Mouse (Mus musculus): ENCODE results near the gene Frmd4b.

The Frmd4b gene

DNA sequence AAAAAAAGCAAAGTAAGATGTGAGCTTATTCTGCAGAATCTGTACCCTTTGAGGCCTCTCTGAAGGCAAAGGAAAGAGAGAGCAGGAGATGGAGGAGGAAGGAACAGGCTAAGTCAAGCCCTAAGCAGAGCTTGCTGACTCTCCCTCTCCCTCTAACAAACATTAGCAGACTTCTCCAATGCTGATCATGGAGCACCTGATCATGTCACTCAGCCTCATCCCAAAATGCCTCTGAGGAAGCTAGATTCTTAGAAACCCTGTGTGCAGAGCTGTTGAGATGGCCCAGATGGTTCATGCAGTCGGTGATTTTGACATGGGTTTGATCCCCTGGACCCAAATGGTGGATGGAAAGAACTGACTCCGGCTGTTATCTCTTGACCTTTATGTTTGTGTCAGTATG, 350.2 kb downstream of the Frmd4b start:
- in situ Hi-C loops (cut with MboI, MseI) = loop anchor here (5.0 to 25.0 kb wide), 2 partner anchors 150 to 470 kb away; no protein-coding TSS in a partner anchor

DNA sequence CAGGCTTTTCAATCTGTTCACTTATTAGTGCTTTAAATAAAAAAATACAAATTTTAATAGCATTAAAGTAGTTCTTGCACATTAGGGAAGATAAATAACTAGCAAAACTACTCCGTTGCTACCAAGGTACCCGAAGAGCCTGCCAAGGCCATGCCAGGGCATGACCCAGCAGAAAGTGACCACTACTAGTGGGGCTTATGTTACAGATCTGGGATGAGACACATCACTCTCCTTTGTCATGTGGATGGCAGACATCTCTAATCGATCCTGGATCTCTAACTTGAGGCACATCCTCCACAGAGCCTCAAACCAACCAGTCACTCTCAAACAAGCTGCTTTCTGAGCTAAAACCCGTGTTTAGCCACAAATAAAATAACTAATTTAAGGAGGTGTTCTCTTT, 350.7 kb downstream of the Frmd4b start:
- in situ Hi-C loops (cut with MboI, MseI) = loop anchor here (5.0 to 25.0 kb wide), 2 partner anchors 151 to 471 kb away; no protein-coding TSS in a partner anchor

DNA sequence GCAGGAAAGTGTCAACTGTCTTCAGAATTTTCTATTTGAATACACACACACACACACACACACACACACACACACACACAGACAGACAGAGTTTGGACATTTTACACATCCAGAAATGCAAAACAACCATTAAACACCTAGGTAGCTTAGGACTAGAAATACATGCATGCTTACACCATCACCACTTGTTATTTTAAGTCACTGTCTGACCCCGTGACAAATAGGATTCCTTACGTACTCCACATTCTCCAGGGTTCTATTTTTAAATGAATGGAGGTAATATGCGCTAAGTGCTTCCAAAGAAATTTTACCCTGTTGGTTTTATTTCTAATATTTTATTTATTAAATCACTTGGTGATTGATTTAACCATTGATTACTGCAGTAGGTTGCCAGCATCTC, 351.6 kb downstream of the Frmd4b start:
- in situ Hi-C loops (cut with MboI, MseI) = loop anchor here (5.0 to 25.0 kb wide), 2 partner anchors 152 to 472 kb away; no protein-coding TSS in a partner anchor

DNA sequence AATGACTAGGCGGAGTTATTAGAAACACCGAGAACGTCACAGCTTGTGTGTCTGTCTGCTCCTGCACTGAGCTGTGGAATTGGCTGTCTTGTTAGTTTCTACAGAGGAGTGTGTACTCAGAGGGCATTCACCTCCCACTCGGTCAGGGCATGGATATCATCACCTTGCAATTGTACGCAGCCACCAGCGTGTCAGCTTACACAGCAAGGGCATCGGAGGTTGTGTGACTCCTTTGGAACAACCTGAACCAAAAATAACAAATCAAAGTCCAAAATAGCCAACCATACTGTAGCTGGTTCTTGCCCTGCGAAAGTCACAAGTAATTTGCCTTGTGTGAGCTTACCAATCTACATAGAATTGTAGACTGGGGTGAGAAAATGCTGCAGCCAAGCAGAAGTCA, 352.1 kb downstream of the Frmd4b start:
- in situ Hi-C loops (cut with MboI, MseI) = loop anchor here (5.0 to 25.0 kb wide), 2 partner anchors 152 to 472 kb away; no protein-coding TSS in a partner anchor

DNA sequence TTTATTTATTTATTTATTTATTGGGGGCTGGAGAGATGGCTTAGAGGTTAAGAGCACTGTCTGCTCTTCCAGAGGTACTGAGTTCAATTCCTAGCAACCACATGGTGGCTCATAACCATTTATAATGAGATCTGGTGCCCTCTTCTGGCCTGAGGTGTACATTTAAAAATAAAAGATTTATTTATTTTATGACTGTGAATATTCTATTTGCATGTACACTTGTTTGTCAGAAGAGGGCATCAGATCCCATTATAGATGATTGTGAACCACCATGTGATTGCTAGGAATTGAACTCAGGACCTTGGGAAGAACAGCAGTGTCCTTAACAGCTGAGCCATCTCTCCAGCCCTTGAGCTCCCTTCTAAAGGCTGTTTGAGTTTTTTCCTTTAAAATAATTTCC, 353.6 kb downstream of the Frmd4b start:
- in situ Hi-C loops (cut with MboI, MseI) = loop anchor here (25.0 kb wide), 1 partner anchor 474 kb away; no protein-coding TSS in a partner anchor

DNA sequence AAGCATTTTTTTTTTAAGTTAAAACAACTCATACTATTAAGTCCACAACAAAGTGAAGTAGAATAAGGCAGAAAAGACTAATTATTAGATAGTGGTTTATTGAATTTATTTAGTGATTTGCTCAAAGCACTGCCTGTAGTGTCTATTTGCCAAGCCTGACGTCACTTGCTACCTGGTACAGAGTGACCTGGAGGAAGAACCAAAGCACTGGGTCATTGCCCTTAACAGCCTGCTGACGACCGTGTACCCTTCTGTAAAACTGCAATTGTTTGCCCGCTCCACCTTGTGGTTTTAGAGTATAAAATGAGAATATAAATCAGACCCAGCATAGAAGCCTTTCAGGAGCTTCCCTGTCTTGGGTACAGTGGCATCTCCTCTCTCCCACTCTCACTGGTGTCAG, 355.1 kb downstream of the Frmd4b start:
- in situ Hi-C loops (cut with MboI, MseI) = loop anchor here (25.0 kb wide), 1 partner anchor 475 kb away; no protein-coding TSS in a partner anchor

DNA sequence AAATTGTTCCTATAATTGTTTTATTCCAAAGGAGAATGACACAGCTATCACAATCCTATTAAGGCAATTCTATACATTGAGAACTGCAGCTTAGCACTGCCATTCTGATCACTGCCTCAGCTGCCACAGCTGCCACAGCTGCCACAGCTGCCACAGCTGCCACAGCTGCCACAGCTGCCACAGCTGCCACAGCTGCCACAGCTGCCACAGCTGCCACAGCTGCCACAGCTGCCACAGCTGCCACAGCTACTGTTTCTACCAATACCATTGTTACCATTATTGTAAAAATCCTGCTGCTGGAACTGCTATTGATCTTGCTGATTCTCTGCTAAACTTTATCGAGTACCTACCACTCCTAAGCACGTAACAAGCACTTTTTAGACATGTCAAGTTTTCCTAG, 357.4 kb downstream of the Frmd4b start:
- in situ Hi-C loops (cut with MboI, MseI) = loop anchor here (10.0 to 25.0 kb wide), 2 partner anchors 265 to 477 kb away; no protein-coding TSS in a partner anchor

DNA sequence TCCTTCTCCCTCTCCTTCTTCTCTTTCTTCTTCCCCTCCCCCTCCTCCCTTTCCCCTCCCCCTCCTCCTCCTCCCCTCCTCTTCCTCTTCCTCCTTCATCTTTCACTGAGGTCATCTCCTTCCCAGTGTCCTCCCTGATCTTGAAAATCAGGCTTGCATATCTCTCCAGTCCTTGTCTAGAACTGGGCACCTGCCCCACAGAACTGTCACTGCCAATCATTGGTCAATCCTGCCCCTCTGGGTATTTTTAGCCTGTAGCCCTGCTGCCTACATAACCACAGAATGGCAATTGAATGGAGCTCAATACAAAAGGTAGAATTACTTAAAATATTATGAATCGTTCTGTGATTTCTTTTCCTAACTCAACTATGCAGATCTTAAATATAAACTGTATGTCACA, 358.9 kb downstream of the Frmd4b start:
- in situ Hi-C loops (cut with MboI, MseI) = loop anchor here (10.0 to 25.0 kb wide), 2 partner anchors 266 to 479 kb away; no protein-coding TSS in a partner anchor

DNA sequence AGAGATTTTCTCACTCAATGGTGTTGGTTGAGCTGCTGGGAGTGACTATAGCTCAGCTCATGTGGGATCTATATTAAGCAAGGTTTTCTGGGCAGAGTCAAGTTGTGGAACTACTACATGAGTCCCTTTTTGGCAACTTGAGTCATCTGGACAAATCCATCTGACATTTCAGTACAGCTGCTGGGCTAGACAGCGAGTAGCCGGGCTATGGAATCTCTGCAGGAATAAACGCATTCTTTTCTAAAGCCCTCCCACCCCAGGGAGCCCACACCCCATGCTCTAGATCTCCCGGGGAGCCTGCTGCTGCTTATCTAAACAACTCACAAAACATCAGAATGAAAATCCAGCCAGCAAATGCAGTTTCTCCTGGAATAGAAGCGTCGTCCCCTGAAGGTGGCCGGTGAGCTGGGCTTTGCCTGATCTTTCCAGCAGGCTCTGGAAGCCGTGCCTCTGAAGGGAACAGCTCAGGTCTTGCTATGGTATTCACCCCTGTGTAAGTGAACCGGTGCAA, 364.6 kb downstream of the Frmd4b start, which contains the start of gene Lmod3:
Gene Lmod3 (minus strand): TSS at position 49 of the 511 bp plus-strand sequence.
- in situ Hi-C loops (cut with MboI, MseI) = loop anchor here (10.0 to 25.0 kb wide), 2 partner anchors 272 to 485 kb away; no protein-coding TSS in a partner anchor

DNA sequence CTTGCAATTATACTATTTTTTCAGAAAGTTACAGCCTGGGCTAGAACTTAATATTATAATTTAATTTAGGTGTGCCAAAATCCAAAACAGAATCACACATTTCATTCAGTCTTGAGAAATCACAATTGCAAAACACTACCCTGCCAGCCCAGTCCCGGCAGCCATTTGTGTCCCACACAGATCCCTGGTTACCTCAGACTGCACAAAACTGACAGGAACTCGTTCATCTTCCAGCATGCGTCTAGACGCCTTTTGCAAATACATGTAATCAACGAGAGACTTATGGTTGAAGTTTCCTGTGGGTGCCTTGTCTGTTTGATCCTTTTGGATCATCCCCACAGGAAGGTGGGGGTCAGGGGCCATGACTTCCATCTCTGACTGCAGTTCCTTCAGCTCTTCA, 365.3 kb downstream of the Frmd4b start:
- in situ Hi-C loops (cut with MboI, MseI) = loop anchor here (10.0 to 25.0 kb wide), 2 partner anchors 273 to 485 kb away; no protein-coding TSS in a partner anchor

DNA sequence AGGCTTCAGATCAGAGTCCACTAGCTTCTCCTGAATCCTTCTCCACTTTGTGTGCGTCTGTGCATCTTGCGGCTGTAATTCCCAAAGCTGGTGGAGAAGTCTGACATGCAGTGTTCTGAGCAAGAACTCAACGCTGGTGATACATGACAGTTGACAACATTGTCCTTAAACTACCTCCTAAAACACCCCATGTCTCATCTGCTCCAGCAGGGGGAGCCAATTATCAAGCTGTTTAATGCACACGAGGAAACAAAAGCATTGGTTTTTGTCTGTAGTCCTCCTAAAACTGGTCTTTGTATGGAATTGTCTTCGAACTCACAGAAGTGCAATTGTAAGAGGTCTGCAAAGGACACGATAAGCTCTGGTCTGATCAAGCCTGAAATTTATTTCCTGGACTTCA, 366.4 kb downstream of the Frmd4b start:
- in situ Hi-C loops (cut with MboI, MseI) = loop anchor here (10.0 to 25.0 kb wide), 2 partner anchors 274 to 486 kb away; no protein-coding TSS in a partner anchor

DNA sequence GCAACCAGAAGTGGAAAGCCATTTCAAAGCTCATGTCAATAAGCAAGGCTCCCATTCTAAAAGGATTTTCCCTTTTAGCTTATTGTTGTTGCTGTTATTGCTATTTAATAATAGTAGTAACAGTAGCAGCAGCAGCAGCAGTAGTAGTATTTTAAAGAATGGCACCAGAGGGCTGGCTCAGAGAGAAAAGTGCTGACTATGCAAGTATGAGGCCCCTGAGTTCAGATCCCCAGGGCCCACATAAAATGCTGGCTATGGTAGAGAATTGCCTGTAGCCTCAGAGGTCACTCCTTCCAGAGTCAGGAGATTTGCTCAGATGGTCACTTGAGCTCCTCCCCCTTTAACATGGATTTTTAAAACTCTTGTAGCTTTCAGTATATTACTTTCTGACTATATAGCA, 372.1 kb downstream of the Frmd4b start:
- in situ Hi-C loops (cut with MboI, MseI) = no loop called here

DNA sequence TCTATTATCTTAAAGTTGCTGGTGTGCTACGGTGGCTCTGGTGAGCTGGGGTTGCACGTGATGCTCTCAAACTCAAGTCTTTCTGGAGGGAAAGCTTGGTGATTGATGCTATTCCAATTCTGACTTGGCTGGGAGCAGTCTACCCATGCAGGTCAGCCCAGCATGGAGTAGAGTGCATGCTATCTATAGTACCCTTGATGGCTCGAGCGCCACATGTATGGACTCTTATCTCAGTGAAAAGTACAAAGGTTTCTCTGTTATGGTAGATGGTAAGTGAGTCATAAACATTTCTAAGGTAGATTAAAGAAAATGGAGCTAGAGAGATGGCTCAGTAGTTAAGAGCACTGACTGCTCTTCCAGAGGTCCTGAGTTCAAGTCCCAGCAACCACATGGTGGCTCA, 374.8 kb downstream of the Frmd4b start:
- in situ Hi-C loops (cut with MboI, MseI) = no loop called here

DNA sequence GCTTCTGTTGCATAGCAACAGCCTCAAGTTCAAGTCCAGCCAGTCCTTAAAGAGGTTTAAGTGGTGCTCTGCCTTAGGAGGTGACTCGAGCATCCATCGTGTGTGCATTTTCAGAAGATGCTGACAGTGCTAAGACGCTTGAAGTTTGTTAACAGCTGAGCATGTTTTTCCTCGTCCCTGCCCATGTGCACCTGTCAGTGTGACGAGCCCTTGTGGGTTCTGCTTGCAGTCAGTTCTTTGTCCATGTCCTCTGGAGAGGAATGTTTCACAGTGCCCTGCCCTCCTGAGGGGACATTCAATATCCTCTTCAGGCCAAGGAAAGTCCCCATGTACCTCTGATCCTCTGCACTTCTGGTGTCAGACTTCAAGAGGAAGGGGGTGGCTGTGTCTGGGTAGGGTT, 377.2 kb downstream of the Frmd4b start:
- in situ Hi-C loops (cut with MboI, MseI) = no loop called here

DNA sequence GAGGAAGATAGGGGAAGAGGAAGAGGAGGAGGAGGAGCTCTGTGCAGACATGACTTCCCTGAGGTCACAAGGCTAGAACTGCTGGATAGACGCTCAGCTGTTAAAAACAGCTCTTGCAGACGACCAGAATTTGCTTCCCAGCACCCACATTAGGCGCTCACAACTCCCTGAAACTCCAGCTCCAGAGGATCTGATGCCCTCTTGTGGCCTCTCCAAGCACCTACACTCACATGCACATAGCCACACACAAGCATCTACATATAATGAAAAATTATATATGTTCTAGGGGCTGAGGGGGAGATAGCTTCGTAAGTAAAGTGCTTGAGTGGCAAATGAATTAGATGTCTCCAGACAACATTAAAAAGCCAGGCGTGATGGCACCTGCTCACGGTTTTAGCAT, 378.0 kb downstream of the Frmd4b start:
- in situ Hi-C loops (cut with MboI, MseI) = no loop called here

Data from T-helper 1 cell (primary cell).